Mouse (Mus musculus) left cerebral cortex, postnatal 36 days (tissue): ENCODE measurements around the gene Fancg. TPM values are rescaled to one million over a fixed set of nuclear protein-coding genes. Genes with fewer than 3 reads are reported as not detected.

ENCODE experiments used
- DNase-seq, 2 experiments: peaks; one replicate each; pipeline ENCODE4 v3.0.0; 2021 to 2022; ENCODE audit warnings: low spot score in 2 of 2, mixed read lengths in 1 of 2
- intact Hi-C: fragments of 180-260 bp; cut with DNase I; formaldehyde crosslinking; loops from one replicate; pipeline ENCODE4 v1.15.1; 2025
- total RNA-seq, 2 experiments: library from RNA; stranded (reverse); gene quantifications; 2 replicates each; pipeline ENCODE4 v1.2.3; 2021

Gene Fancg
- total RNA-seq: 10 to 100 TPM in 1 of 2 experiments, 1 to 10 TPM in 1; 8.5 to 12.5 TPM

DNA sequence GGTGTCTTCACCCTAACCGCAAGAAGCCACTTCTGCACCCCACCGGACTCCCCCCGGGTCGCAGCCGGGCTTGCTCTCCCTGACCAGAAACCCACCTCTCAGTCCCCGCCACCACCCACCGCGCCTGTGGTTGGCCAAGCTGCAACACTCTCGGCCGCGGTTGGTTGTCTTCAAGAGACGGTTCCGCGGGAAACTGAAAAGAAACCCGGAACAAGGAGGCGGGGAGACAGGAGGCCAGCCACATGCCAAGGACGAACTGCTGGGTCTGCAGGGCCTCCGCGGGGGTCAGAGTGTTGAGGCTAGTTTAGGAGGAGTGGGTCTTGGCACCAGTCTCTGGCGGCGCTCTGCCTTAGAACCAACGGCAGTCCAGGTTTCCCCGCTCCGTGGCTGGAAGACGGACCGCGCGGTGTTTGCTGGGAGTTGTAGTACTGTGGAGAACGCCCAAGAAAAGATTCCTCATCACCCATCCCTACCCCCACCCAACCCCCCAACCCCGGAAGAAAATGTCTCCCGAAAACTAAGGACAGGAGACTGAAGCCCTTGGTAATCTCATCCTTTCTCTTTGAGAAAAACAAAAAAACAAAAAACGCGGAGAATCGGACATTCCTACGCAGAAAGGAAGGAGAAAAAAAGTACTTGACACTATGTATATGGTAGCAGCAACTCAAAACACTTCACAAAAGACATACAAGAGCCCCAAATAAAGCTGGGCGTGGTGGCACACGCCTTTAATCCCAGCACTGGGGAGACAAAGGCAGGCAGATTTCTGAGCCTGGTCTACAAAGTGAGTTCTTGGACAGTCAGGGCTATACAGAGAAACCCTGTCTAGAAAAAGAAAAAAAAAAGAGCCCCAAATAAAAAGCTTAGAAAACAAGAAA lies at the start of gene Fancg:
Fancg (minus strand) TSS at position 346 of the 878 bp plus-strand sequence.
- intact Hi-C loops: no loop called here
- DNase-seq: peak; percentile 85 to 86

DNA sequence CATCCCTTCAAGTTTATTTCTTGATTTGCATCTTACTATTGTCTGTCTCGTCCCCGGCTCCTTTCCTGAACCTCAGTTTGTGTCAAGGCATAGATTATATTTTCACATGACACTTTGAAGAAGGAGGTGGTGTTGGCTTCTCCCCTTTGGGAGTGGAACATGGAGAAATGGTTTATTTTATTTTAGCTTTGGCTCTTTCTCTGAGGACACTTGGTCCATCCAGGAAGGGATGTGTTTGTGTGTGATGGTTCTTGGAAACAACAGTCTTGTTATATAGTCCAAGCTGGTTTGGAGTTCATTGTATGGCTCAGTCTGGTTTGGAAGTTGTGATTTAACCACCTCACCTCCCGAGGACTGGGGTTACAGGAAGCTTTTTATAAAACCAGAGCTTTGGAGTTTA lies 49.4 kb upstream of the Fancg start:
- intact Hi-C loops: loop anchor here (5.0 kb wide), 1 partner anchor 188 kb away; no protein-coding TSS in a partner anchor
- DNase-seq: no peak

DNA sequence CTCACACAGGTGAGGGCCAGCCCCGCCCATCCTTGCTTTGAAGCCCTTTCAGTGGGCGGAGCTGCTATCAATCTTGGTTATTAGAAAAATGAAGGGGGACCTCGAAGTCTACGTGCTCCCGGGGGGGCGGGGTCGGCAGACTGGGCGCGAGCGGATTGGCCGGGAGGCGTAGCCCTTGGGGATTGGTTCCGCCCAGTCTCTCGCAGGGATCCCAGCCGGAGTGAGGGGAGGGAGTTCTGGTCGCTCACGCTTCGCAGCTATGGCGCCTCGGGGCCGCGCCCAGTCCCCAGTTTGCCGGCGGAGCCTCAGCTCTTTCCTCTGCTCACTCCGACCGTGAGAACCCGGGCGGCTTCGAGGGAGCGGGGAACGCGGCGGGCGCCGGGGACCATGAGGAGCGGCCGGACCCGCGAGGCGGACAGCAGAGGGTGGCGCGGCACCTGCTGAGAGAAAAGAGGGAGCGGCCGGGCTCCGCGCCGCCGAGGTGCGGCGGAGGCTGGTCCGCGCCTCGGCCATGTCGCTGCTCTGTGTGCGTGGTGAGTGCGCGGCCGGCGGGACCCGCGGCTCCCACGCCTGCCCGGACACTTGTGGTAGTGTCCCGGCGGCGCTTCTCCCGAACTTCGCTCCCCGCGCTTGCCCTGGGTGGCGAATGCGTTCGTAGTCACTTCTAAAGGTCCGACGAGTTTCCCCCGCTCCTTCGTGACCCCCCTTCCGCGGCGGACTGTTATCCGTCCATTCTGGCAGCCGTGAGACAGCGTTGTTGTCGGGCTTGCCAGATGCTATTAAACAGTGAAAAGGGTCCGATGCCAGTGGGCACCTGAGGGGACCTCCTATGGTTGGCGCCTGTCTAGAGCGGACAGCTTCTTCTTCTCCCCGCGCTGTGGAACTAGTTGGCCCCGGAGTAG lies 48.7 kb upstream of the Fancg start, which contains the start of gene Unc13b:
Unc13b (plus strand) TSS at position 201 of the 902 bp plus-strand sequence.
- DNase-seq: peak; percentile 84 to 86
- intact Hi-C loops: loop anchor here (5.0 kb wide), 1 partner anchor 188 kb away; no protein-coding TSS in a partner anchor

DNA sequence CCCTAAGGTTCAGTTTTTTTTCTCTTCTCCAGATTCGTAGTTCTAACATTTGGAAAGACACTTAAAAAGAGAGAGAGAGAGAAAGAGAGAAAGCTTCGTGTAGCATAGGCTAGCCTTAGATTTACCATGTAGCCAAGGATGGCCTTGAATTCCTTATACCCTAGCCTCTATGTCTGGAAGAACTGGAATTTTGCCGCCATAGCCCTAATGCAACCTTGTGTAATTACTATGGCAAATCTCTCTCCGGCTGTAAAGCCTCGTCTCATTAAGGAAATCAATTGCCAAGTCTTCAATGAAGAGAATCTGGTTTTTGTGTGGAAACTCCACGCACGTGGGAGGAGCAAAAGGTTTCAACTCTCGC lies 48.1 kb upstream of the Fancg start:
- no peak for DNase-seq
- intact Hi-C loops: loop anchor here (5.0 kb wide), 1 partner anchor 189 kb away; no protein-coding TSS in a partner anchor

DNA sequence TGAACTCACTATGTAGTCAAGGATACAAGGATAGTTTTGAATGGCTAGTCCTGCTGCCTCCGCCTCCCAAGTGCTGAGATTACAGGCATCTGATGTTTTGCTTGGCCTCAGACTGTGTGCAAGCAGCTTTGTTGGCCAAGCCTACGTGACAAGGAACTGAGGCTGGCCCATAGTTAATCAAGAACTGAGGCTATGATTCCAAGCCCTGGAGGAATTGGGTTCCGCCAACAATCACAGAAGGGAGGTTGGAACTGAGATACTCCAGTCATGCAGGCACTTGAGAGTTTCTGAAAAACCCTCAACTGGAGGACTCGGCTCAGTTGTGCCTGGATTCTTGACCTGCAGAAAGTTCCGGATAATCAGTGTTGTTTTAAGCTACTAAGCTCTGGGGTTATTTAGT lies 47.3 kb upstream of the Fancg start:
- intact Hi-C loops: loop anchor here (5.0 kb wide), 1 partner anchor 190 kb away; no protein-coding TSS in a partner anchor
- DNase-seq: no peak

DNA sequence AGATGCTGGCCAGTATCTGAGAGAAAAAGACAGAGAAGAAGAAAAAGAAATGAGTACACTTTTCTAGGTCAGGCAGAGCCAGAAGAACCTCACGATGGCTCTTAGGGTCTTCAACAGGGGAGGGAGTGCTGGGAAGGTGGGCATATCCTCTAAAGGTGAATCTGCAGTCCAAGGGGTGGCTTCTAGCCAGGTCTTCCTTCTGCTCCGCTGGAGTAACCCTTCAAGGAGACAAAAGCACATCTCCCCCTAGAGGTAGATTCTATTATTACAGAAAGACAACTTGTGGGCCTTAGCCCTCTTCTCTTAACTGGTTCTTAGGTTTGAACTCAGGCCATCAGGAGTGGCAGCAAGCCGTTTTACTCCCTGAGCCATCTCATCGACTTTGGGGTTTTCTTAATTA lies 42.3 kb upstream of the Fancg start:
- intact Hi-C loops: no loop called here
- no peak for DNase-seq

DNA sequence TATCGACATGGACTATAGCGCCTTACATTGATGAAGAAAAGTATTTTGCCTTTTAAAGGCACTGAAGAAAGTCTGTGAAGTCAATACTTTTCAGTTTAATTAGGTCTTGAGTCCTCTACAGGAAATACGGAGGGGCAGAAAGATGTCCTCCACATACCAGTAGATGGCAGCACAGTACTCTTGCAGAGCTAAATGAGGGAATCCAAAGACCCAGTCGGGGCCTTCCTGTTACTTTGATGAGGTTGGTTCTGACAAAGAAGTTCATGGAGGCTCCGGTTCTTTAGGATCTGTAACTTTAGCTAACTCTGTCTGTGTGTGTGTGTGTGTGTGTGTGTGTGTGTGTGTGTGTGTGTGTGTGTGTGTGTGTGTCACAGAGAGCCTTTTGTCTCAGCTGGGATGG lies 36.9 kb upstream of the Fancg start:
- peak; percentile 56 to 60 for DNase-seq
- intact Hi-C loops: loop anchor here (2.0 to 5.0 kb wide), 2 partner anchors 66 to 375 kb away; no protein-coding TSS in a partner anchor

DNA sequence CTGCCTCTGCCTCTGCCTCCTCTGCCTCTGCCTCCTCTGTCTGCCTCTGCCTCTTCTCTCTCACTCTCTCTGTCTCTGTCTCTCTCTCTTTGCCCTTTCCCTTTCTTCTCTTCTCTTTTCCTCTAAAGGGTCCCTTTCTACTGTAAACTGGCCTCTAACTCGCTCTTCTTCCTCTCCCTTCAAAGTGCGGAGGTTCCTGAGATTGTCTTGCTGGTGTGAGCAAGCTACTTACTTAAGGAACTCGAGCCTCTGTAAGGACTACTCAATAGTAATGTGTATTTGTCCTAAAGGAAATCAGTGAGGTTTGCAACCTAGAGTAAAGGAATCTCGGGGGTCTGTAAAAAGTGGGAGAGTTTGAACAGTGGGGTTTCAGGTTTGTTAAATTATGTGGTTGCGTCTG lies 36.3 kb upstream of the Fancg start:
- intact Hi-C loops: loop anchor here (2.0 to 5.0 kb wide), 2 partner anchors 66 to 376 kb away; no protein-coding TSS in a partner anchor
- no peak for DNase-seq

DNA sequence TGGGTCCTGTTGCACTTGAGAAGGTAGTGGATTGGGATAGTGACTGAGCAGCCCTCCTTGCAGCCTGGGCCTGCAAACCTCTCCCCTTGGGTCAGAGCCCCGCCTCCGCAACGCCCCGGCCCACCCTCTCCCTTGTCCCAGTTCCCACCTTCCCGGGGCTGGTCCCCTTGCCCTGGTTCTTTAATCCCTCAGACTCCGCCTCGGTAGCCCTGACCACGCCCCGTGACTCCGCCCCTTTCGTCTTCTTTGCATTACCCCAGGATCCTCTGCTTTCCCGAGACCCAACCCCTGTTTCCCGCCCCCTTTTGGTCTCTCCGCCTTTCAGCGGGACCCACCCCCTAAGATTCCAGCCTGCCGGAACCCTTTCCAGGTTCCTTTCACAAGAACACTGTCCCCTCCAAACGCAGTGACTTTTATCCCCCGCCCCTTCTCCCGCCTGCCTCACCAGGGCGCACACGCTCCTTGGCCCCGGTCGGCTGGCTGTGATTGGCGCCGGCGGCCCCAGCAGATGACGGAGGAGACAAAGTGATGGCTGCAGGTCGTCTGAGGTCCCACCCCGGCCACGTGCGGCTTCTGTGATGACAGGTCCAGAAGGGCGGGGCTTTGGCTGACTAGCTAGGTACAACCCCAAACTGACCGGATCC lies 35.5 kb upstream of the Fancg start, which contains the start of gene Fam214b:
Fam214b (minus strand) TSS at position 562 of the 644 bp plus-strand sequence.
- DNase-seq: peak; percentile 89 to 92

DNA sequence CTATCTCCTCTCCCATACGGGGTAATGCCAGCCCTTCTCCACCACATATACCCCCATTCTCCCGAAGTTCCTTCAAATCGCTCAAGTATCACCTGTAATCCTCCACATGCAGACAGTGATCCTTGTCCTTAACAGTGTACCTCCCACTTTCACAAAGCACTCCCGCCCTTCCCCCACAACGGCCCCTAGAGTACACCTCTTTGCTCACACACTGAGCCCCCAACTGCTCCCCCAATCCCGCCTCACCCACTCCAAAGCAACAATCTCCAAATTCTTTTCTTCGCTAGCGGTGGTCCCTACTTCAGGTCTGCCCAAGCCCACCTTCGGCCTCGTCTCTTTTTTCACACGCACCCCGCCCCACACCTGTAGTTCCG lies 35.0 kb upstream of the Fancg start:
- intact Hi-C loops: loop anchor here (5.0 kb wide), 1 partner anchor 377 kb away; no protein-coding TSS in a partner anchor
- no peak for DNase-seq

More for the DNA sequence above, 35.5 kb upstream of the Fancg start, which contains the start of gene Fam214b:
- intact Hi-C loops: loop anchor here (2.0 to 5.0 kb wide), 2 partner anchors 67 to 377 kb away; no protein-coding TSS in a partner anchor

DNA sequence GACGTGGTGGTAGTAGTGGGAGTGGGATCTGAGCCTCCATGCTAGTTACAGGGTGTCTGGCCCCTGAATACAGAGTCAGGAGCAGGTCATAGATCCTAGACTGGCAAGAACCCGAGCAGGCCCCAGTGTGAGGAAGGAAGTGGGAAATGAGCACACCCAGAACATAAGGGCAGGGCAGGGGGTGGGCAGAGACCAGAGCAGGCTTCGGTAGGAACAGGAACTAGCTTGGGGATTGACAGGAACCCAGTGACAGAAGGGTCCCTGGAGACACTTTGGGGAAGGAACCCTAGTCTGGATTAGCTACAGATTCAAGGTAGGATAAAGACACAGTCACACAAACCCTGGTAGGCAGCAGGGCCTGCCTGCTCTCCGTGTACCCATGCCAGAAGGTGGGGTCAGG lies 34.4 kb upstream of the Fancg start:
- intact Hi-C loops: loop anchor here (5.0 kb wide), 2 partner anchors 338 to 378 kb away; partner anchors contain the start of gene Rusc2
- DNase-seq: no peak

DNA sequence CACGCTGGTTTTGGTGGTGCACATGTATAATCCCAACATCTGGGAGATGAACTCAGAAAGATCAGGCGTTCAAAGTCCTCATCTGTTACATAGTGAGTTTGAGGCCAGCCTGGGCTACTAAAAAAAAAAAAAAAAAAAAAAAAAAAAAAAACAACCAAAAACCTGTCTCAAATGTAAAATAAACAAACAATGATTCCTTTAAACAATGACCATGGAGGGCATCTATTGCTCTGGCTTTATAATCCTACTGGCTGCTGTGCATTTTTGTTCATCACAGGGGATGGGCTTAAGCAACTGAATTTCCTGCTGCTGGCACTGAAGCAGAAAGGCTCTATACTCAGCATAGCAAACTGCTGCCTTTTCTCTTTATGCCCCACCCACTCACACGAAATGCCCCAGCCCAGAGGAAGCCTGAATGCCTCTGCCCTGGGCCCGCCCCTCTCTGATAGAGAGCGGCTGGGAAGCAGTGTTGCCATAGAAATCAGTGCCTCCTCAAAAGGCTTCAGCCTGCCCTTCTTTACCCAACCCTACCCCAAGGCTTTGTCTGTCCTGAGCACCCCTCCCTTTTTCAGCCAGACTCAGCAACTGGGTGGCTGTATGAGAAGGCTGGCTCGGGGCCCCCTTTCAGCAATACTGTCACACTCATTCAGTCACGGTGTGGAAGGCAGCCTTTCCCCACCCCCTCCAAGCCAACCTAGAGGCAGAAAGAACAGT lies 33.5 kb upstream of the Fancg start:
- intact Hi-C loops: loop anchor here (5.0 kb wide), 1 partner anchor 338 kb away; the partner anchor contains the start of gene Rusc2
- DNase-seq: no peak

DNA sequence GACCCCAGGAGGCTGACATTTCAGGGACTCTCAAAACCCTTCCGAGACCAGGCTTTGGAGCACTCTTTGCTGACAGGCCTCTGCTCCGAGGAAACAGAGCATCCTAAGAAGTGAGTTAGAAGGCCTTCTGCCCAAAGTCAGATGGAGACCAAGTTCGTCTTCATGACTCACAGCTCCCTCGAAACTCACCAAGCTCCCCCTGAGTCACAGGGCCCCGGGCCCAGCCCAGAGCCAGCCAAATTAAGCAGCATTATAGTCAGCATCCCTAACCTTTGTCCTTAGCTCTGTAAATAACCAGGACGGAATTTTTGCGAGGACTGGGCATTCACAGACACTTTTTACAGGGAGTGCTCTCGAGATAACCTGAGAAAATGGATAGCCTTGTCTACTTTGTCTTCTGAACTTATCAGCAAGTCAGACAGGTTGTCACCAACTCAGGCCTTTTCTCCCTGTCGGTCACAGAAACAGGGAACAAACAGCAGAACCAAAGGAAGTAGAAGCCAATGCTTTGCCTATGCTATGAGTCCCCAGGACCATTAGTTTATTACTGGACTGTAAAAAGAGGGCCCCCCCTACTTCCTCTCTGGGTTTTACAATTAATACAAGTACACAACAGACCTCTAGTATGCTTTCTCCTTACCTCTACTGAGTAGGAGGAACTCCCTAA lies 30.7 kb upstream of the Fancg start:
- intact Hi-C loops: loop anchor here (5.0 kb wide), 1 partner anchor 341 kb away; the partner anchor contains the start of gene Rusc2
- DNase-seq: no peak

DNA sequence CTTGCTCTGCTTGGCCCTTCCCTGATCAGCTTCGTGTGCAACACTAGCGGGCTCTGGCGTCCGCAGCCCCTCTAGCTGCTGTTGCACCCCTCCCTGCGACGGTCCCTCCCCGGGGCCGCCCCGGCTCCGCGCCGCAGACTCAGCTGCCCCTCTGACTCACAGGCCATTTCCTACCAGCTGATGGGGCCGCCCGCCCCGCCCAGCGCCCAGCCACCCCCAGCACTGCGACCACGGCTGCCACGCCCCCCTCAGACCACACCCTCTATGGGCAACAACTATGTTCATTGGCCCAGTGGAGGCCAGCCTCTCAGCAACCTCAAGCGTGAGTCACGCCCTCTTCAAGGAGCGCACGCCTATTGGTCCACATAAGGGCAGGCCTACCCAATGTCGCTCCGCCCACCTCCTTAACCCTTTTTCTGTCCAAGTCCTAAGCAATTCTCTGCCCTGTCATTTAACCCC lies 29.8 kb upstream of the Fancg start:
- peak; percentile 91 for DNase-seq
- intact Hi-C loops: loop anchor here (5.0 kb wide), 1 partner anchor 342 kb away; the partner anchor contains the start of gene Rusc2

DNA sequence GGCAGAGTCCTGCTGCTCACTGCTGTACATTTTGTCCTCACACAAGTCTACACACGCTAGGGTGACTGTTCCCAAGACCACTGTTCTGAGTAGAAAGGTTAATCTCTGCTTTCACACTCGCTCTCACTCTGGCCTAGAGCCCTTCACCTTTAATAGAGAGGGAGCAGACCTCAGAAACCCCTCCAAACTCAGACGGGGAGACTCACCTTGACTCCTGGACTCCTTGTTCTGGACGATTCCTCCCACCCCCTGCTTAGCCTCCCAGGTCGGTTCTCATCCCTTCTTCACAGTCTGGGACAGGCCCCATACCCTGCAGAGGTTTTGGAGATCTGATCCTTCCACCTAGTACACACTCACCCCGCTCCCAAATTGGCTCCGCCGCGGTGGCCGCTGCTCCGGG lies 29.3 kb upstream of the Fancg start:
- no peak for DNase-seq
- intact Hi-C loops: loop anchor here (5.0 to 10.0 kb wide), 2 partner anchors 343 to 525 kb away; partner anchors contain the start of genes Creb3, Rusc2 and Tln1

DNA sequence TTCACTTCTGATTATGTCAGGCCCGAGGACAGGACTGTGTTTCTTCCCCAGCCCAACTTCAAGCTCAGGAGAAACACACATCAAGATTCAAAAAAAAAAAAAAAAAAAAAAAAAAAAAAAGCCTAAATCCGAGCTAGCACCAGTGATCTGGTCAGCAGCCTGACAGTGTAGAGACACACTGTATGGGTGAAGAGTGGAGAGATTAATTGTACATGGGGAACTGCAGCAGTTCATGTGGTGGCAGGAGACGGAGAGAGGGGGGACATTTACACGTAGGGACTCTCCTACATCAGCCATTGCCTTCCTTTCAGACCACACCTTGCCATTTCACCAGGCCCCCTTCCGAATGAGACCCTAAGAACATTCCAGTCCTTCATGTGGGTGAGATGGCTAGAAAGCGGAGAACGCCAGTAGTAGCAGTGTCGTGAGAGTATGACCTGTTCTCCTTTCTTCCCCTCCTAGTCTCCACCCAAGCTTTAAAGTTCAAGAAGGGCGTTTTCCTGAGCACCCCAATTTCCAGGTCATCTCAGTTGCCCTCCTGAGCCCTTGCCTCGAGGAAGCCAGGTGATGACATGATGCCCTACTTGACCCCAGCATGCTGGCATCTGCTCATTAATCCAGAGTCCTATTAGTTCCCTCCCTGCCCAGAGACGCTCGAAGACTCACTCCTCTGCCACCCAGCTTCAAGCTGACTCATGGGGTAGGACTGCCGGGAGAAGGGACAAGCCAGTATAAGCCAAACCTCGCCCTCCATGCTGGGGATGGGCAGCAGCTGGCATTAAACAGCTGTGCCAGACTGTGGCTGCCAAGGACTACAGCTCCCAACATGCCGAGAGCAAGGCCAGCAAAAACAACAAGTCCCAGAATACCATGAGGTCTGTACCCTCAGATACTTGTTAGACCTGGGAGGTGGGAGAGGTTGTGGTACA lies 28.5 kb upstream of the Fancg start:
- peak; percentile 55 to 66 for DNase-seq
- intact Hi-C loops: loop anchor here (10.0 kb wide), 1 partner anchor 526 kb away; the partner anchor contains the start of genes Creb3 and Tln1
